Mouse (Mus musculus): ENCODE measurements around the gene Rxra.

DNA sequence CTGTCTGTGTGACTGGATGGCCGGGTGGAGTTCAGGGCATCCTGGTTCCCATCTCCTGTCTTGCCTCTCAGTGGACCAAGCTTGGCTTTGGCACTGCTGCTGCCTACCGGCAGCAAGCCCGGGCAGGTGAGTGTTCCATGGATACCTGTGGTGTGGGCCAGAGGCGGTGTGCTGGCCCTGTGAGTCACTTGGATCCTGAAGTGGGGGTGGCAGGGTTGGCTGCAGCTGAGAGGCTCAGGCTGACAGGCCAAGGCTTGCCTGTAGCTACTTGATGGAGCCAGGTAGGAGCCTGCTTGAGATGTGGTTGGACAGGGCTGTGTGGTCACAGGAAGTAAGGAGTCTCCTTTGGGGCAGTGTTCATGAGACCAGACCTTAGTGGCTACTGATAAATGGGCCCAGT lies 45.4 kb downstream of the Rxra start:
- TF ChIP-seq CTCF (IDR thresholded peaks at IDR 0.05; ENCODE audit: low read depth, low read length) (no peak), GATA1 (IDR thresholded peaks at IDR 0.05; ENCODE audit: borderline replicate concordance, low read length) (no peak)
